Mouse (Mus musculus): ENCODE measurements around the gene Tm7sf2. TPM values are rescaled to one million over a fixed set of nuclear protein-coding genes. Genes with fewer than 3 reads are reported as not detected.

Gene Tm7sf2
- total RNA-seq, 1 experiment, result 14.0 TPM

DNA sequence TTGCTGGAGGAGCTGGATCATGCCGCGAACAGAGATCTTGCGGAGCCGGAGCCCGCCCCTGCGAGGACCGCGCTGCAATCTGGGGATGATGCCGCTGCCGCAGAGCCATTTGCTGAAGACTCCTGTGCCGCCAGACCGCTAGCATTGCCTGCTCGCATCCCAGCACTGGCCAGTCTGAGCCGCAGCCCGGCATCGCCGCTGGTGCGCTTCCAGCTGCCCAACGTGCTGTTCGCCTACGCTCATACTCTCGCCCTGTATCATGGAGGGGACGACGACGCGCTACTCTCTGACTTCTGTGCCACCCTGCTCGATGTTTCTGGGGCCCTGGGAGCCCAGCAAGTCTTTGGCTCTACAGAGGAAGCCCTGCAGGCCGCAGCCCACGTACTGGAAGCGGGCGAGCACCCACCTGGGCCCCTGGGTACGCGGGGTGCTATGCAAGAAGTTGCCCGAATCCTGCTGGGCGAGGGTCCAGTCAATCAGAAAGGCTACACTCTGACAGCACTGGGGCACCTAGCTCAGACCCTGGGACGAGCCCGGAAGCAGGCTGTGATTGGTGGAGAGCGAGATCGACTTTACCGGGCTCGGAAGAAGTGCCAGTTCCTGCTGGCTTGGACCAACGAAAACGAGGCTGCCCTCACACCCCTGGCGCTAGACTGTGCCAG lies 6.4 kb downstream of the Tm7sf2 start:
- peaks cover 17% of the 10 kb centered on the region for H3K36me3 ChIP-seq (ENCODE audit: control insufficient read depth, insufficient read depth, low read length, poor library complexity, severe bottlenecking)
- H3K4me3 ChIP-seq (ENCODE audit: insufficient read depth in 1 of 2, low read depth in 1 of 2, low read length in 2 of 2, poor library complexity in 1 of 2, severe bottlenecking in 1 of 2), result peak overlapping the region; percentile 52 to 82
- DNase-seq (ENCODE audit: low read depth, low spot score), result no peak
- H3K9ac ChIP-seq (ENCODE audit: insufficient read depth, low read depth, low read length, poor library complexity, severe bottlenecking), result peak overlapping the region; percentile 94
- TF ChIP-seq ZNF384 (IDR thresholded peaks at IDR 0.05; ENCODE audit: low read depth, low read length), result no peak
- no peak for TF ChIP-seq HCFC1 (IDR thresholded peaks at IDR 0.05; ENCODE audit: borderline replicate concordance, insufficient read depth, low read length)
- TF ChIP-seq ZC3H11A (IDR thresholded peaks at IDR 0.05; ENCODE audit: borderline replicate concordance, low read depth, low read length), result no peak
- no peak for TF ChIP-seq CHD2 (IDR thresholded peaks at IDR 0.05; ENCODE audit: low read depth, low read length)
- TF ChIP-seq MAFK (IDR thresholded peaks at IDR 0.05; ENCODE audit: insufficient read depth, low read depth, low read length), result no peak
- peak overlapping the region; percentile 77 for H3K27ac ChIP-seq (ENCODE audit: insufficient read depth, low read depth, low read length, poor library complexity, severe bottlenecking)
- H3K9me3 ChIP-seq (ENCODE audit: control insufficient read depth, insufficient read depth, low read depth, low read length), result no peaks in the 10 kb centered on the region
- in situ Hi-C loops (cut with MboI; ENCODE audit: low sequenced_read_pairs in 2 of 2, unreplicated experiment in 2 of 2), result no loop called here
- peaks cover 0 to 8% of the 10 kb centered on the region in 2 experiments; a peak in 2 of 4 replicates for H3K4me1 ChIP-seq (ENCODE audit: control insufficient read depth in 2 of 2, insufficient read depth in 2 of 2, low read length in 2 of 2, poor library complexity in 1 of 2)

- DNase-seq (ENCODE audit: low read depth, low spot score), result peak; percentile 86
- in situ Hi-C loops (cut with MboI; ENCODE audit: low sequenced_read_pairs in 2 of 2, unreplicated experiment in 2 of 2), result no loop called here
- Histone ChIP-seq H3K9me3 (ENCODE audit: control insufficient read depth, insufficient read depth, low read depth, low read length) (no peaks in the 10 kb centered on the region), H3K27ac (ENCODE audit: insufficient read depth, low read depth, low read length, poor library complexity, severe bottlenecking) (peak within 1 kb of the TSS; percentile 77), H3K4me3 (ENCODE audit: insufficient read depth in 1 of 2, low read depth in 1 of 2, low read length in 2 of 2, poor library complexity in 1 of 2, severe bottlenecking in 1 of 2) (peak within 1 kb of the TSS; percentile 52 to 82), H3K4me1 (ENCODE audit: control insufficient read depth in 2 of 2, insufficient read depth in 2 of 2, low read length in 2 of 2, poor library complexity in 1 of 2) (peaks cover 2 to 4% of the 10 kb centered on the region in 2 experiments; a peak in 2 of 4 replicates), H3K9ac (ENCODE audit: insufficient read depth, low read depth, low read length, poor library complexity, severe bottlenecking) (peak within 1 kb of the TSS; percentile 94), H3K36me3 (ENCODE audit: control insufficient read depth, insufficient read depth, low read length, poor library complexity, severe bottlenecking) (peaks cover 19% of the 10 kb centered on the region)
- TF ChIP-seq ZC3H11A (IDR thresholded peaks at IDR 0.05; ENCODE audit: borderline replicate concordance, low read depth, low read length) (no peak), ZNF384 (IDR thresholded peaks at IDR 0.05; ENCODE audit: low read depth, low read length) (no peak), HCFC1 (IDR thresholded peaks at IDR 0.05; ENCODE audit: borderline replicate concordance, insufficient read depth, low read length) (peak; percentile 60; the same call in 1 of the 2 replicates), MAFK (IDR thresholded peaks at IDR 0.05; ENCODE audit: insufficient read depth, low read depth, low read length) (no peak), CHD2 (IDR thresholded peaks at IDR 0.05; ENCODE audit: low read depth, low read length) (no peak)
These were observed 7.1 kb downstream of the Tm7sf2 start, which contains the start of gene Znhit2 for GRCm38 (mm10) chr19:6061021-6061533. Znhit2 (plus strand) TSS chr19:6061192.

DNA sequence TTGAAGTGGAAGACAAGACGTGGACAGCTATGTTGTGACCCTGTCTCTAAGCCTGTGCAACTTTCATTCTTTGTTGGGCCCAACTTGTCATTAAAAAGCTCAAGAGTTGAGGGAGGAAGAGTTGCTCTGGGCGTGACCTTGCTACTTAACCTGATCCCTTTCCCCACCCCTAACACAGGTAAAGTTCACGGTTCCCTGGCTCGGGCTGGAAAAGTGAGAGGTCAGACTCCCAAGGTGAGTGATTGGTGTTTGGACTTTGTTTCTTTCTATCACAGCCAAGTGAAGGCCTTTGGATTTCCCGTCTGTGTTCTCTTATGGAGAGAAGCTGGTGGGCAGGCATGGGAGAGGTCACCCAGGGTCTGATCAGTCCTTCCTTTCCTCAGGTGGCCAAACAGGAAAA lies 9.2 kb downstream of the Tm7sf2 start:
- Histone ChIP-seq H3K9ac (ENCODE audit: insufficient read depth, low read depth, low read length, poor library complexity, severe bottlenecking) (peak overlapping the region; percentile 96), H3K36me3 (ENCODE audit: control insufficient read depth, insufficient read depth, low read length, poor library complexity, severe bottlenecking) (peaks cover 35% of the 10 kb centered on the region), H3K4me1 (ENCODE audit: control insufficient read depth in 2 of 2, insufficient read depth in 2 of 2, low read length in 2 of 2, poor library complexity in 1 of 2) (peaks cover 2 to 4% of the 10 kb centered on the region in 2 experiments; a peak in 2 of 4 replicates), H3K9me3 (ENCODE audit: control insufficient read depth, insufficient read depth, low read depth, low read length) (no peaks in the 10 kb centered on the region), H3K4me3 (ENCODE audit: insufficient read depth in 1 of 2, low read depth in 1 of 2, low read length in 2 of 2, poor library complexity in 1 of 2, severe bottlenecking in 1 of 2) (peak overlapping the region; percentile 89 to 96), H3K27ac (ENCODE audit: insufficient read depth, low read depth, low read length, poor library complexity, severe bottlenecking) (peak overlapping the region; percentile 8; the same call in 1 of the 2 replicates)
- in situ Hi-C loops (cut with MboI; ENCODE audit: low sequenced_read_pairs in 2 of 2, unreplicated experiment in 2 of 2), result no loop called here
- no peak for TF ChIP-seq HCFC1 (IDR thresholded peaks at IDR 0.05; ENCODE audit: borderline replicate concordance, insufficient read depth, low read length)
- no peak for TF ChIP-seq CHD2 (IDR thresholded peaks at IDR 0.05; ENCODE audit: low read depth, low read length)
- TF ChIP-seq MAFK (IDR thresholded peaks at IDR 0.05; ENCODE audit: insufficient read depth, low read depth, low read length), result no peak
- no peak for TF ChIP-seq ZNF384 (IDR thresholded peaks at IDR 0.05; ENCODE audit: low read depth, low read length)
- no peak for TF ChIP-seq ZC3H11A (IDR thresholded peaks at IDR 0.05; ENCODE audit: borderline replicate concordance, low read depth, low read length)
- no peak for DNase-seq (ENCODE audit: low read depth, low spot score)

DNA sequence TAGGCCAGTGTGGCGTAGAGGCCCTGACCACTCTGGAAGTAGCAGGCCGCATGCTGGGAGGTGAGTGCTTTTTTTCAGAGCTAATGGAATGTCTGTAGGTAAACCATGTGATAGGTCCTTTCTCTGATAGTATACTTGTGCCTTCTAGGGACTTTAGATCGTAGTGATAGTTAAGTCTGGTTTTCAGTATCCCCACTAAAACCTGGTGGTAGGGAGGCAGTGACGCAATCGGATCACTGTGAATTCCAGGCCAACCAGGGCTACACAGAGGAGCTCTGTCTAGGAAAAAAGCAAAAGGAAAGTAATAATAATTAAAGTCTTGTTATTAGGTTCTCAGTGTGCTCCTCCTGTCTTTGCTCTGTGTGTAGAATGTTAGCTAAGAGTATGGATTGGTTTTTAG lies 9.7 kb downstream of the Tm7sf2 start:
- peaks cover 40% of the 10 kb centered on the region for H3K36me3 ChIP-seq (ENCODE audit: control insufficient read depth, insufficient read depth, low read length, poor library complexity, severe bottlenecking)

More for the DNA sequence above, 9.7 kb downstream of the Tm7sf2 start:
- H3K9me3 ChIP-seq (ENCODE audit: control insufficient read depth, insufficient read depth, low read depth, low read length), result no peaks in the 10 kb centered on the region
- peak overlapping the region; percentile 96 for H3K9ac ChIP-seq (ENCODE audit: insufficient read depth, low read depth, low read length, poor library complexity, severe bottlenecking)
- peak overlapping the region; percentile 89 to 96 for H3K4me3 ChIP-seq (ENCODE audit: insufficient read depth in 1 of 2, low read depth in 1 of 2, low read length in 2 of 2, poor library complexity in 1 of 2, severe bottlenecking in 1 of 2)
- no peak for TF ChIP-seq ZNF384 (IDR thresholded peaks at IDR 0.05; ENCODE audit: low read depth, low read length)
- no peak for TF ChIP-seq ZC3H11A (IDR thresholded peaks at IDR 0.05; ENCODE audit: borderline replicate concordance, low read depth, low read length)
- no peak for TF ChIP-seq MAFK (IDR thresholded peaks at IDR 0.05; ENCODE audit: insufficient read depth, low read depth, low read length)
- TF ChIP-seq HCFC1 (IDR thresholded peaks at IDR 0.05; ENCODE audit: borderline replicate concordance, insufficient read depth, low read length), result no peak
- no peak for TF ChIP-seq CHD2 (IDR thresholded peaks at IDR 0.05; ENCODE audit: low read depth, low read length)
- peak overlapping the region; percentile 87 for H3K27ac ChIP-seq (ENCODE audit: insufficient read depth, low read depth, low read length, poor library complexity, severe bottlenecking)
- in situ Hi-C loops (cut with MboI; ENCODE audit: low sequenced_read_pairs in 2 of 2, unreplicated experiment in 2 of 2), result no loop called here
- peaks cover 2 to 4% of the 10 kb centered on the region in 2 experiments; a peak in 2 of 4 replicates for H3K4me1 ChIP-seq (ENCODE audit: control insufficient read depth in 2 of 2, insufficient read depth in 2 of 2, low read length in 2 of 2, poor library complexity in 1 of 2)
- no peak for DNase-seq (ENCODE audit: low read depth, low spot score)

Data from ES-E14 (cell line).